Mouse (Mus musculus) stomach, postnatal 0 days (tissue): ENCODE results near the gene Adamts4.

Experiments
- CTCF ChIP-seq: IDR thresholded peaks from 2 replicates; pipeline ENCODE4 v1.5.1; 2016; ENCODE audit warnings: antibody characterized with exemption, low read depth, mild to moderate bottlenecking, moderate library complexity
- EP300 ChIP-seq: optimal IDR thresholded peaks from 2 replicates; pipeline ENCODE3; 2016; ENCODE audit warnings: antibody characterized with exemption

GRCm38 (mm10) chr1:171222238-171223155 is 27.7 kb upstream of the Adamts4 start, which contains the start of gene Tomm40l:
- TF ChIP-seq CTCF: peak; percentile 86
- TF ChIP-seq EP300: no peak
